Mouse (Mus musculus) bone marrow macrophage, adult 2 months (primary cell): ENCODE measurements around the gene Clptm1.

Experiments used
- CTCF ChIP-seq: IDR thresholded peaks from 2 replicates; pipeline ENCODE4 v1.5.1; 2012; ENCODE audit warnings: low read depth, mild to moderate bottlenecking, low read length, moderate library complexity
- POLR2A ChIP-seq: IDR thresholded peaks from 2 replicates; pipeline ENCODE4 v1.6.1; 2012; ENCODE audit warnings: mild to moderate bottlenecking, low read depth, low read length, borderline replicate concordance

DNA sequence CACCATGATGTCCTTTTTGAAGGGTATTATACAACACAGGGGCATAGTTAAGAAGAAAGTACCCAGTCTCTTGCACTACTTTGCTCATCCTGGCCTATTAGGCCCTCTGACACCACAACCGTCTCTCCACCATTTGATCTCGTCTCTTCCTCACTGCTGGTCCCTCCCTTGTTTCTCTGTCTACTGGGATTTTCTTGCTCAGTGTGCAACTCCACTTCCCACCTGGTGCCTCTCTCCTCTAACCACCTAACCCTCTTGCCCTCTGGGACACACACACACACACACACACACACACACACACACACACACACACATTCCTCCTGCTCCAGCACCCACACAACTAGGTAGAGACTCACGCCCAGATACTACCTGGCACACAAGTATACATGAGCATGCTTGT lies 14.1 kb upstream of the Clptm1 start:
- TF ChIP-seq CTCF (no peak), POLR2A (no peak)
